Mouse (Mus musculus): ENCODE results near the gene Cilp2.

GRCm38 (mm10) chr8:69935431-69935830, 47.9 kb upstream of the Cilp2 start:
- TF ChIP-seq USF1 (IDR thresholded peaks at IDR 0.05; ENCODE audit: low read depth) (no peak), CTCF (IDR thresholded peaks at IDR 0.05; ENCODE audit: control insufficient read depth, insufficient read depth, insufficient read length) (no peak), CEBPB (IDR thresholded peaks at IDR 0.05; ENCODE audit: low read depth) (no peak), MAX (IDR thresholded peaks at IDR 0.05) (no peak), MYOG (IDR thresholded peaks at IDR 0.05; ENCODE audit: control insufficient read depth, extremely low read depth, insufficient read length) (no peak), MYOD1 (IDR thresholded peaks at IDR 0.05; ENCODE audit: control insufficient read depth, insufficient read length, low read depth) (no peak), FOSL1 (IDR thresholded peaks at IDR 0.05; ENCODE audit: insufficient read depth, low read length, poor library complexity, severe bottlenecking) (no peak)
